Mouse (Mus musculus): ENCODE data around the gene Rad23b.
"Not testable (repeated sequence)": the region's sequence is repeated elsewhere in the genome, so short reads cannot be mapped to it uniquely, and the experiment has no call there.

Rad23b gene

DNA sequence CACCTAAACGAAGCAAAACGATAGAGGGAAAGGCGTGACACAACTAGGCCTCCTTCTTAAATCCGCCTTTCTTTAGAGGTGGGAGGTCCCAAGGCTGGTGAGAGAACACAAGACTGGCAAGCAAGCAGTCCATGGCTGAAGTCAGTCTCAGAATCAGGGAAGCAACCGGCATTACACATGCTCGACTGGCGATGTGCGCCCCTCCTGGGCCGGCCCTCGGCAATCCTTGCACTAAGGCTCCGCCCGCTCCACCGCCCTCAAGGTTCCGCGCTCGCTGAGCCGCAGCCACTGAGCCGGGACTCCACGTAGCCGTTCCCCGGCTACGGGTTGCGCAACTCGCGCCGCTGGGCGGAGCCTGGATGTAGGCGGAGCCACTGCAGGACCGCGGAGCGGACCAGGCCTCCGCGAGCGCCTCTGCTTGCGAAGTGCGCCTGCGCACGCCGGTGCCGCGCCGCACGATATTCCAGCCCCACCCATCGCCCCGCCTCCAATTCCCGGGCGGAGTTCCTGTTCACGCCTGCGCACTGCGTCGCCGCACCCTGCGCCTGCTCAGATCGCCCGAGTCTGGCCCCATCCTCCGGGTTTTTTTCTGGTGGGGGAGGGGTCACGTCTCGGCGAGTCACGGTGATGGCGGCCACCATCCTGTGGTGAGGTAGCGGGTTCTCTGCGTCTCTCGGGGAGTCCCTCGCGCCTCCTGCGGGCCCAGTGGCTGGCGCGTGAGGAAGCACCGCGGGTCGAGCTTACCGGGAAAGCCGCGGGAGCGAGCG lies at the start of gene Rad23b:
Rad23b (plus strand) TSS at position 592 of the 767 bp plus-strand sequence.
- peak; percentile 100 for DNase-seq

DNA sequence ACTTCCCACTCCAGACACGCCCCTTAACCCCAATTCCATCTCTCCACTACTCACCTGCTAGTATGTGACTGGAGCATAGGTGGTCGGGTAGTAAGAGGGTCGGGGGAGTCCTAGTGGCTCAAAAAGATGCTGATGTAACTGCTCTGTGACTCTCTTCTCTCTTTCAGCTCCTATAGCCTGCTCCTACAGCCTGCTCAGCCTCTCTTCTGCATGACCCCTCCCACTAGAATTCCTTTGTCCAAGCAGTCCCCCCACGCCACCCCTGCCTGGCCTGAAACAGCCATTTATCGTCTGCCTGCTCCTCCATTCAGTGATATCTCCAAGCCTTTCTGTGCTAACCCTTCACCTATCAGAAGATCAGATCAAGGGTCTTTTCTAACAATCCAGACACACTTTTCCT lies 45.7 kb upstream of the Rad23b start:
- DNase-seq, result no peak

DNA sequence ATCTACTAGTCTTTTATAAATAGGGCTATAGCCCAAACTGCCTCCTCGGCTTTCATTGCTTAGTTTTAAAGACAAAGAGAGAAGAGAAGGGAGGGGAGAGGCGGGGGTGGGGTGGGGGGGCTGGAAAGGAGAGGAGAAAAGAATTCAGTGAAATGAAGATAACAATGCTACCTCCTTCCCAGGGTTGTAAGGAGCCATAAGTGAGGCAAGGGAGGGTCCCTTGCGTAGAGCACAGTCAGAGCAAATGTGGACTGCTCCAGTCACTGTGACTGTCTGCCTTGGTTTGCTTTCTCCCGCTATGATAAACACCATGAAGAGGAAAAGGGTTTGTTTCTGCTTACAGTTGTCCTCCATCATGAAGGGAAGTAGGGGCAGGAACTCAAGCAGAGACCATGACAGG lies 43.2 kb upstream of the Rad23b start:
- no peak for DNase-seq

DNA sequence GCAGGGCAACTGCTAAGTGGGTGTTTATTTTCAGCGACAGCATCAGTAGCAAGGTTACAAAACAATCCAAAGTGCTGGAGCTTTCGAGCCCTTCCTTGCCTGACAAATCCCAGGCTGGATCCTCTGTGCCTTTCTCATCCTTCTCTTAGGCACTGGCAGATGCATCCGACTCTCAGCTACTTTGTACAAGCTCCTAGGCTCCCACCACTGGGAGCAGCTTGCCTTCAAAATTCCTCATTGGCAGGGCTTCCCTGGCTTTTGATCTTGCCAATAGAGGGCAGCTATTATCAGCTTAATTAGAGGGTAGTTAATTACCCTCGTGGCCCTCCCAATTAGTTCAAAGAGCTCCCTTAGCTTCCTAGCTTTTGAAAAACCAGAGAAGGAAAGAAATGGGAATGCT lies 33.1 kb upstream of the Rad23b start:
- no peak for DNase-seq

DNA sequence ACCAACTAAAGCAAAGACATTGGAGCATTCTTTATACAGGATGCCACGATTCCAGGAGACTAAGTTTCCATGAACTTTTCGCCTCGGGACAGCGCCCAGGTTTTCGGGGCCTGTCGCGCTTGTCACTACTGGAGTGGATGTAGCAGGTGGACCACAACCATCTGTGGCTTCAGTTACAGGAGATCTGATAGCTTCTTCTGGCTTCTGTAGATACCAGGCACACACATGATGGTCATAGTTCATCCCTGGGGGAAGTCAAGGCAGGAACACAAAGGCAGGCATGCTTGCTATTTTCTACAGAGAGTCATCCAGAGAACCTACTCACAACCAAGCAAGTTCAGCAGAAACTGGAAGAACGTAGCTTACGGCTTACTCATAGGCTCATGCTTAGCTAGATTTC lies 31.5 kb upstream of the Rad23b start:
- DNase-seq, result not testable (repeated sequence)

DNA sequence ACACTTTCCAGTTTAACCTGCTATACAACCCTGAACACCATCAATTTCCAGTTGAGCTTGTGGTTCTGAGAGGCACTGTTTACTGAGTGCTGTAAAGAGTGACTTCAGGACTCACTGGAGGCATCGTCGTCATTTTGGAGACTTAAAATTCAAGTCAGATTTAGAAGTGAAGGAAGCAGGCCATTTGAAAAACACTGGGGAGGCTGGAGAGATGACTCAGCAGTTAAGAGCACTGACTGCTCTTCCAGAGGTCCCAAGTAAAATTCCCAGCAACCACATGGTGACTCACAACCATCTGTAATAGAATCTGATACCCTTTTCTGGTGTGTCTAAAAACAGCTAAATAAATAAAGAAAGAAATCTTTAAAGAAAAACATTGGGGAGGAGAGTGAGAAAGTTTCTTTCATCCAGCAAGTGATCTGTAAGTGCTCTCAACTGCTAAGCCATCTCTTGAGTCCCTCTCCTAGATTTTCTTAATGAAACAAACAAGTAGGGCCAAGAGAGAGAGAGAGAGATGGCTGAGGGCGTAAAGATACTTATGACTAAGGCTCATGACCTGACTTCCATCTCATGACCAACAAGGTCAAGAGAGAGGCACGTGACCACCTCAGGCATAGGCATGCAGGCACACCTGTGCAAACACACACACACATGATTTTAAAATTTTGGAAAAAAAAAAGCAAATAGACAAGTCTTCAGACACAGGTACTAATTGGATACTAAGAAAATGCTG lies 23.9 kb upstream of the Rad23b start:
- no peak for DNase-seq

DNA sequence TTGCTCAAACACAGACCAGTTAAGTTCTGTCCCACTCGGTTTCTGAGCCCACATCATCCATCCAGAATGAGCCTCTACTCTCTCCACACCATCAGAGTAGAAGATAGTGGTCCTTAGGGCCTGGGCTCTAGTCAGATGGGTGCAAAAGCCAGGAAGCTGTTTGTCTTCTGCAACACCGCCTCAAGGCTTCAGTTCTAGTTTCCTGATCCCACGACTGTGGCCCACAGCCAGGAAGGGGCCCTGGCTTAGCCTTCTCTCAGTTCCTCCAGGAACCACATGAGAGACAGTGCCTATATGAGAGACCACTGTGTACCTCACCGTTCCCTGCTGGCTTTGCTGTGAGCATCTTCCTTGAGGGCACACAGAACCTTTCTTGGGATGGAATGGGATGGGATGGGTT lies 22.3 kb upstream of the Rad23b start:
- DNase-seq, result no peak

DNA sequence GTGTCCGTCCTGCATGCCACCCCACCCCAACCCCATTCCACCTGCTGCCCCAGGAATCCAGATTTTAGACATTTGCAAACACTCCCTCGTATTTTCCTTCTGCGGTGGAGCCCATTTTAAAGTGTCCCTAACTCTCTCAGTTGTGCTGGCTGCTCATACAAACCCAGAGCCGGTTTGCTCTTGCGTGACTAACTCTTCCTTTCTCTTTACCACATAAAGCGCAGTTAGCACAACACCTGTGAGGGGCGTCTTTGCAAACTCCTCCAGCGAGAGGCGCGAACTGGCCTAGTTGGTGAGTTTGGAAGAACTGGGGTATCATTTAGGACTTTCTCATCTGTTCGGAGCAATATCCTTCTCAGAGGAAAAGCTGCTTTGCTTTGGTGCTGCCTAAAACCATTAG lies 21.4 kb upstream of the Rad23b start:
- no peak for DNase-seq

DNA sequence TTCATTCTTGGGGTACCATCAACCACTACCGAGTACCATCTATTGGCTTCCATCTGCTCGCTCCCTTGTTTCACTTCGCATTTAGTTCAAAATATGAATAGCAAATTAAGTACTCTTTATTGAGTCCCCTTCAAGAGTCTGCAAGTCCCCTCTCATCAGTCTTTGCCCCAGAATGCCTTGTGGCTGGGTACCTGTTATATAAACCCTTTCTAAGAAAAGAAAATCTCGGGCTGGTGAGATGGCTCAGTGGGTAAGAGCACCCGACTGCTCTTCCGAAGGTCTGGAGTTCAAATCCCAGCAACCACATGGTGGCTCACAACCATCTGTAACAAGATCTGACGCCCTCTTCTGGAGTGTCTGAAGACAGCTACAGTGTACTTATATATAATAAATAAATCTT lies 20.9 kb upstream of the Rad23b start:
- not testable (repeated sequence) for DNase-seq

DNA sequence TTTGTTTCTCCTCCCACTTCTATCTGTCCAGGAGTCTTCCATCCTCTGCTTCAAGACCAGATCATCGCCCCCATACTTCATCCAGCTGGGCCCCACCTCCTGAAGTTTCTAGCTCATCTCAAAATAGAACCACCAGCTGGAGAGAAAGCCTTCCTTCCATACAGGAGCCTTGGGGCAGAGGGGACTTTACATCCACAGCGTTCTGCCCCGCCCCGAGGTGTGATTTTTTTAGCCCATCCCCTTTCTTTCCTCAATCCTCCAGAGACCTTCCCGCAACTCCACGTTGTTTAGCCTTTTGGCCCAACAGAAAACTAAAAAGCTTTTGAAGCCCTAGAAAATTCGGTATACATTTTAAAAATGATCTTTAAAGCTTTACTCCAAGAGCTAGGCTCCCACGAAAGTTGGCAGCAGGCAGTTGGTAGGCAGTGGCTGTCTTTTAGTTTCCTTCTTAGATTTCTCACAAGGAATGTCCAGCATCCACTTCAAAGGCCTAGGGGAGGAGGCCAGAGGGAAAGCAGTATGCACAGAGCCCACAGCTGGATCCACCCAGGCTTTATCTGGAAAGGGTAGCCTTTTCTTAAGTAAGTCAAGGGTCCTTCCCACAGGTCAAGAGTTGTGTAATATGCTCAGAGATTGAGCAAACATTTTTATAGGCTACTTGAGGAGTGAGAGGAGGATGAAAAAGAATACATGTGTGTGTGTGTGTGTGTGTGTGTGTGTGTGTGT lies 20.1 kb upstream of the Rad23b start:
- no peak for DNase-seq

DNA sequence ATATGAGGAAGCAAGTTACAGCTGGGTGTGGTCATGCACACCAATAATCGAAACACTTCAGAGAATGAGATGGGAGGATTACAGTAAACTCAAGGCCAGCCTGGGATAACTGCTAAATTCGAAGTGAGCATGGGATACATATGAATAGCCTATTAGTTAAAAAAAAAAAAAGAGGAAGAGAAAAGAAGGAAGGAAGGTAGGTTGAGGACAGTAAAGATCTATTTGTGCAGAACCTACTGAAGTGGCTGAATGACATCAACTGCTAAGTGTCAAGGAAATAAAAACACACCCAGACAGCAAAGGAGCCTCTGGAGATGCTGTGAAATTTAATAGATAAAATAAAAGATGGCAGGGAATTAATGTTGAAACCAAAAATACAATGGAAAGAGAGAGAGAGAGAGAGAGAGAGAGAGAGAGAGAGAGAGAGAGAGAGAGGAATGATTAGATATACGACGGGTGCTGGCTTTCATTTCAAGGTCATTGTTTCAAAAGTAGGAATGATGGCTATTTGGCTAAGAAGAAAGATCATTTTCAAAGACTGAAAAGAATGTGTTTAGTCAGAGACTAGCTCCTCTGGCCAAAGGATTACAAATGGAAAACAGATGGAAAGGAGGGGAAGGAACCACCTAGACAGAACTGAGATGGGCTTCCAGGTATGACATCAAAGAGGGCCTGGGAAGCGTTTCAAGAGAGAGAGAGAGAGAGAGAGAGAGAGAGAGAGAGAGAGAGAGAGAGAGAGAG lies 14.6 kb upstream of the Rad23b start:
- DNase-seq, result no peak

DNA sequence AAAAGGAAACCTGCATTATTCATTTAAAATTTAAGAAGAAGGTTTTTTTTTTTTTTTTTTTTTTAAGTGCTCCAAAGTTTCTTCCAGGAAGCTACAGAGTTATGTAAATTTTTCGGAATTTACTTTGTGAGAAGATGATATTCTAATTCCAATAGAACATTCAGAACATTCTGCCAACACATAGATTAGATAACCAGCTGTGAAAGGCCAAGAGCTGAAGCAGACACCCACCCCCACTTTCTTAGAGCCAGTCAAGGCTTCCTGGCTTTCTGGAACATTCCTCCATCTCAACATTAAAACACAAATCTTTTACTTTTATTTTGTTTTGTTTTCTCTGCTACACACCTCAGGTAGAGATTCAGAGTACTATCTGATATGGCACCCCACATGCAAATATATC lies 10.9 kb upstream of the Rad23b start:
- DNase-seq, result no peak

DNA sequence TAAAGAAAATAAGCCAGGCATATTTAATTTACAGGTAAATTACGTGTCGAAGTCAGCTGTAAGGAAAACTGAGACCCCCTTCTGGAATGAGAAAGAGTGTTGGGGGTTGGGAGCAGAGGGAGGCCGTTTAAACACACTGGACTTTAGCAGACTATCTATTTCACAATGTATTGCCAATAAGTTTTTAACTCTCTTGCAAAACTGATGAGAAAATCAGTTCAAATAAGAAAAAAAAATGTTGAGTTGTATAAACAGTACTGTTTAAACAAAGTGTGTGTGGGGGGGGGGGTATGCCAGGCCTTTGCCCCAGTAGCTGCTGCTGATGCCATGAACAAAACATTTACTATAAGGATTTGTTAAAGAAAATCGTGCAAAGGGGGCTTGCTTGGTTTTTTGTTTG lies 10.5 kb upstream of the Rad23b start:
- no peak for DNase-seq

DNA sequence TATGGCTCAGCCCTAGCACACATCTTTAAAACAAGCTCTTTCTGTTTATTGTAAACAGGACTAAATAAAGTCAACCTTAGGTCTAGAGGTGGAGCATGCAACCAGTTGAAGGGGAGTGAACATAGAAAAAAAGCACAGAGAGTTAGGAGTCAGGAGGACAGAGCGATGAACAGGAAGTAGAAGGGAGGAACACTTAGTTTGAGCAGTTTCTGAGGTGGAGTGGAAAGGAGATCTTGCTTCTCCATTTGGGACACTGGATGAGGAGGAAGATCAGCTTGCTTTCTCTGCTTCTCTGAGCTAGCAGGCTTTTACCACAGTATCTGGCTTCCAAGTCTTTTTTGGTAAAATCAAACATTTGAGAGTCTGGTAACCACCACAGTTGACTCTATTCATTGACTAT lies 8.0 kb upstream of the Rad23b start:
- no peak for DNase-seq

DNA sequence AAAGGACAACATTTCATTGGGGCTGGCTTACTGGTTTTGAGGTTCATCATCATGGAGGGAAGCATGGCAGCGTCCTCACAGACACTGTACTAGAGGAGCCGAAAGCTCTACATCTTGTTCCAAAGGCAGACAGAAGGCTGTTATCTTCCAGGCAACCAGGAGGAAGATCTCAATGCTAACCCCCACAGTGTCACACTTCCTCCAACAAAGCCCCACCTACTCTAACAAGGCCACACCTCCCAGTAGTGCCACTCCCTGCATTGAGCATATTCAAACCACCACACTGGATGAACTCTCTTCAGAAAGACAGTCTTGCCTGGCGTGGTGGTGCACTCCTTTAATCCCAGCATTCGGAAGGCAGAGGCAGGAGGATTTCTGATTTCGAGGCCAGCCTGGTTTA lies 7.2 kb upstream of the Rad23b start:
- DNase-seq, result peak; percentile 70 to 71

DNA sequence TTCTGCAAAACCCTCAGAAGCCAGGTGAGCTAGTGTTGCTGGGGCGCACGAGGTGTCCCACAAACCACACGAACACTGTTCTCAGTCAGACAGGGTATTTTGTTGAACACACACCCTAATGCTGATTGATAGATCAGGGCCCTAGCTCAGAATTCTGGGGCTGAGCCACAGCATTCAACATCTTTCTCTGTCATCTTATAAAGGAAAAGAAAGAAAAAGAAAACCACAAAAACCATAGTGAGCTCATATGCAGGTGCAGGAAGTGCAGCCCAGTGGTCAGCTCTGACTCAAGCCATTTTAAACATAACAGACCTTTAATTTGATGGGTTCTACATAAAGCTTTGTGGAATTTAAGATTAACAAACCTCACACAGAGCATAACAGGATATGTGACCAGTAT lies 6.6 kb upstream of the Rad23b start:
- DNase-seq, result peak; percentile 39 to 42

DNA sequence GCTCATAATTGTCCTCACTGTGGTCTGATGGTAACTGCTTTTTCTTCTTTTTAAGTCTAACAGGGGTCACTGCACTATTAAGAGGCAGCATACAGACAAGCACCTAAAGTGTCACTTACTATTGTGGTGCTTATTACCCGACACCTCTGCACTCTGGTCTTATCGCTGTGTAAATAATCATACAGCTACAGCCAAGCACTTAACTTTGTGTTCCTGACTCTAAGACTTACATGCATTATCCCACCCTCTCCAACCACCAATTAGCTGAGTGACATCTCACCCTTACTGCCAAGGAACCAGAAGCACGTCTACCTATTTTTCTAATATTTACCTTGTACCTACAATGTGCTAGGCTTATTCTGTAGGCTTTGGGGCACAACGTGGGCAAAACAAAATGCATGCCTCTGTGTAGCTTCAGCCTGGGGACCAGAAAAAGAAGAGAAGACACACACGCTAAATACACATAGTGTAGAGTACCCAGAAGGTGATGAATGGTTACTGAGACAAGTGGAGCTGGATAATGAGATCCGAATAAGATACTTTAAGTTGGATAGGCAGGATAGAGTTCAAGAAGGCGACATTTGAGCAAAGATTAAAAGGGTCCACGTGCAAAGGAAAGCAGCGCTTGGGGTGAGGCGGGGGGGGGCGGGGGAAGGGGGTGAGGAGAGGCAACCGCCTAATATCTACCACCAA lies 938 bp upstream of the Rad23b start:
- no peak for DNase-seq

DNA sequence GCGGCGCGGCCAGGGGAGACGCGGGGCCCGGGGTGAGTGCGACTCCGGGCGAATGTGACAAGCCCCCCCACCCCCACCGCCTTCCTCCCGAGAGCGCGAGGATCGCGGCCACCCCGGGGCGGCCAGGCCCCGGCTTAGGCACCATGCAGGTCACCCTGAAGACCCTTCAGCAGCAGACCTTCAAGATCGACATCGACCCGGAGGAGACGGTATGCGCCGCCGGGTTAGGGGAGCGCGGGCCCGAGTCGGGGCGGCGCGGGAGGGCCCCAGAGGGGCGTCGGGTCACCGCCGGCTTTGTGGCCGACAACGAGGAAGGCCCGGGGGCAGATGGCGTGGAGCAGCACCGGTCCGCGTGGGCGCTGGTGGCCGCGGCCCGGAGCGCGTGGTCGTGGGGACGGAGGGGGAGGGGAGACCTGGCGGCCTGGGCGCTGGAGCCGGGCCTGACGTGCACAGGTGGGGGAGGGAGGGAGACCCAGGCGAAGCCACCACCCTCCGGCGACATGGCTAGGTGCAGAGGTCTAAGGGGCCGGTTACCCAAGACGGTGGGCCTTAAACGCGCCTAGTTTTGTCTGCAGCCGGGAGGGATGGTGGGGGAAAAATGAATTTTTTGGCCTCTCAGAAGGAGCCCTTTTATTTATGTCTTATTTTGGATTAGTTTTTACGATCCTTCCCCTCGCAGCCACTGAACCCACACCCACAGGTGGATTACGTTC lies 532 bp downstream of the Rad23b start:
- peak; percentile 68 to 71 for DNase-seq

DNA sequence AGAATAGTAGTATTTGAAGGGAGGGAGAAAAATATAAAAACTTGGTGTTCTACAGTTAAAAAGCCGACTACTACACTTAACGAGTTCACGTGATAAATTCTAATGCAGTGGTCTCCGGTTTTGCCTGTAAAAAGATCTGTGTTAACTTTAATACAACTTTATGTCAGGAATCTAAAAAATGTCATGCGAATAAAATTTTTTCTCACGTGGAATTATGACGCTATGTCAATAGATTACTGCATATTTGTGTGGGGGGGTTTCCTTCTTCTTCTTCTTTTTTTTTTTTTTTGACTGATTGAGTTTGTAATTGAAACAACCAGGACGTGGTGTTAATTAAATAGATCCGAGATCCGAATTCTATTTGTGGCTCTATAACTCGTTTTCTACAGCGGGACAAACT lies 1.2 kb downstream of the Rad23b start:
- no peak for DNase-seq

DNA sequence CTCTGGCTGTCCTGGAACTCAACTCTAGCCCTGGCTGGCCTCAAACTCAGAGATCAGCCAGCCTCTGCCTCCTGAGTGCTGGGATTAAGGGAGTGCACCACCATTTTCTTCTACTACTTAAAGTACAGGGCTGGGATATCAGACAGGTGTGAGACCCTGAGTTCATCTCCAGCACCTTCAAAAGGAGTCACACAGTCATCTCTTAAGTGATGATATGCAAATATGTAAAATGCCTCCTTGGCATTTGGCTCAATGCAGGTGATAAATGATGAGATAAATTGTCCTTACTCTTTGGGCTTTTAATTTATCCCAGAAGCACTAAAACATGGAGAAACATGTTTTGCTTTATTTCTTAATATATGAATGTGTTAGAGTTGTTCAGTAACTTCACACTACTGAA lies 2.0 kb downstream of the Rad23b start:
- DNase-seq, result no peak

DNA sequence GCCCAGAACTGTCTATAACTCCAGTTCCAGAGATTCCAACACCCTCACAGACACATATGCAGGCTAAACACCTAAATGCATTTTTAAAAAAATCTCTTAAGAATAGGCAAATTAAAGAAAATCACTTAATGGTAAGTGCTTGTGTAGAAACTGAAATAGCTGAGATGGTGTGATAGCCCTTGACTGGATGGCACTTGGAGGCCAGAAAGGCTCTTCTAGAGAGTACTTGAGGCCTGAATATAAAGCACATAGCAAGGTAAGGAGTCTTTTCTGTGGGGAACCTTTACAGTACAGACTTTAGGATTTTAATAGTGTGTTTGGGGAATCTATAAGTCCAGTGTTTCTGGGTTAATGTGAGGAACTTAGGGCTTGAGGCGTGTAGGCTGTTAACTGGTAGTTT lies 4.2 kb downstream of the Rad23b start:
- DNase-seq, result no peak

DNA sequence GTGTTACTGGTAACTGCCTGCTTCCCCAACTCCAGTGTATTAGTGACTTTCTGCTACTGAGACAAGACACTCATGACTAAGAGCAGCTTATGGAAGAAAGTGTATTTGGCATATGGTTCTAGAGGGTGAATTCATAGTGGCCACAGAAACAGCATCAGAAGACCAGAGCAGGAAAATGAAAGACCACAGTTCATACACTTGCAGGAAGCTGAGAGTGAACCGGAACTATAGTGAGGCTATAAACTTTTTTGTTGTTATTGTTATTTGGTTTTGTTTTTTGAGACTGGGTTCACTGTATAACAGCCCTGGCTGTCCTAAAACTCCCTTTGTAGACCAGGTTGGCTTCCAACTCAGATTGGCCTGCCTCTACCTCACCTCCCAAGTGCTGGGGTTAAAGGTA lies 6.0 kb downstream of the Rad23b start:
- DNase-seq, result no peak

Data from B cell, adult 2 months (primary cell).